In genomic region chr13:49248467-49248862, GRCm38 (mm10) we compare ENCODE assay signal across 8 mouse cellular contexts. TPM values are rescaled to one million over a fixed set of nuclear protein-coding genes. Genes with fewer than 3 reads are reported as not detected.
DNase-seq lines count a peak whose midpoint lies in the region; ATAC-seq and TF ChIP-seq lines count a peak whose summit lies in the region.

Susd3 (minus strand) TSS chr13:49248706.

- H3K4me1 ChIP-seq in lung, adult 2 months (ENCODE audit: control insufficient read depth, insufficient read depth, low read length), result peaks cover 6% of the 10 kb centered on the region
- H3K4me1 ChIP-seq in forebrain, embryonic 11.5 days (replicated peaks; ENCODE audit: control insufficient read depth, insufficient read depth, low read length), result 0 out of 2 replicates have a peak, but pooled peaks cover 6% of the 10 kb centered on the region
- H3K4me1 ChIP-seq in liver, embryonic 13.5 days (replicated peaks), result peaks cover 29% of the 10 kb centered on the region

- H3K36me3 ChIP-seq in forebrain, embryonic 11.5 days (ENCODE audit: control insufficient read depth, insufficient read depth, low read length), result no peaks in the 10 kb centered on the region
- H3K36me3 ChIP-seq in liver, embryonic 13.5 days, result no peaks in the 10 kb centered on the region

- peak within 1 kb of the TSS; percentile 66 for H3K4me2 ChIP-seq in forebrain, embryonic 11.5 days (ENCODE audit: low read depth, low read length, severe bottlenecking)
- peak within 1 kb of the TSS; percentile 77 for H3K4me2 ChIP-seq in liver, embryonic 13.5 days

- ATAC-seq in forebrain, embryonic 11.5 days (replicated peaks; ENCODE audit: low FRiP score), result no peak
- ATAC-seq in liver, embryonic 13.5 days (ENCODE audit: low read depth), result no peak

- no peak within 1 kb of the TSS for H3K27ac ChIP-seq in forebrain, embryonic 11.5 days (ENCODE audit: low read depth, low read length)
- H3K27ac ChIP-seq in liver, embryonic 13.5 days, result no peak within 1 kb of the TSS

- no peak within 1 kb of the TSS for H3K9ac ChIP-seq in forebrain, embryonic 11.5 days (ENCODE audit: low read length)
- peak within 1 kb of the TSS; percentile 37 for H3K9ac ChIP-seq in liver, embryonic 13.5 days

- H3K9me3 ChIP-seq in forebrain, embryonic 11.5 days (ENCODE audit: control insufficient read depth, low read length), result no peaks in the 10 kb centered on the region
- no peaks in the 10 kb centered on the region for H3K9me3 ChIP-seq in liver, embryonic 13.5 days (replicated peaks)

- no peak for TF ChIP-seq CTCF in lung, adult 2 months (IDR thresholded peaks at IDR 0.05; ENCODE audit: insufficient read depth, low read length)

- TF ChIP-seq POLR2A in lung, adult 2 months (IDR thresholded peaks at IDR 0.05; ENCODE audit: borderline replicate concordance, extremely low read depth, low read depth, low read length), result no peak

- DNase-seq in lung, adult 2 months, result no peak
- no peak for DNase-seq in lung, postnatal 4 days
- DNase-seq in forebrain, embryonic 11.5 days (ENCODE audit: low spot score), result no peak
- no peak for DNase-seq in liver, embryonic 13.5 days
- peak; percentile 43 for DNase-seq in retina, postnatal 7 days (ENCODE audit: low read depth, low spot score)
- DNase-seq in frontal cortex, postnatal 36 days (ENCODE audit: low spot score in 2 of 2), result no peak
- DNase-seq in cerebellum, adult 11 months, result no peak
- no peak for DNase-seq in yolk sac, embryonic 10.5 days (ENCODE audit: low spot score)

- peaks cover 28% of the 10 kb centered on the region for H3K27me3 ChIP-seq in forebrain, embryonic 11.5 days (ENCODE audit: control insufficient read depth, insufficient read depth, low read length)
- H3K27me3 ChIP-seq in liver, embryonic 13.5 days, result peaks cover 33% of the 10 kb centered on the region

- 22% methylated on average over 8 of the region's 8 CpGs for WGBS in lung, adult 2 months
- WGBS in forebrain, embryonic 11.5 days, result 16% methylated on average over 7 of the region's 8 CpGs
- WGBS in liver, embryonic 13.5 days (ENCODE audit: insufficient replicate concordance), result 15% methylated on average over 8 of the region's 8 CpGs

- peak within 1 kb of the TSS; percentile 66 for H3K4me3 ChIP-seq in lung, adult 2 months (replicated peaks; ENCODE audit: extremely low read depth, low read depth, low read length)
- H3K4me3 ChIP-seq in forebrain, embryonic 11.5 days (ENCODE audit: low read depth, low read length), result peak within 1 kb of the TSS; percentile 33
- peak within 1 kb of the TSS; percentile 55 for H3K4me3 ChIP-seq in liver, embryonic 13.5 days (replicated peaks)

RNA-seq across cellular contexts. Expression of gene Susd3, which starts in this region (rescaled TPM):
- polyA plus RNA-seq in lung, adult 2 months (2012; rRNA removed), result 7.1 and 7.9 TPM in 2 replicates
- polyA plus RNA-seq in forebrain, embryonic 11.5 days (2014; fragmentation: Nextera tagmentation; extraction: Ambion mirVana), result 0.32 and 1.4 TPM in 2 replicates
- 1.6 and 1.7 TPM in 2 replicates for polyA plus RNA-seq in liver, embryonic 13.5 days (2015; fragmentation: Nextera tagmentation; extraction: Ambion mirVana)
